Mouse (Mus musculus) ES-Bruce4 (cell line): ENCODE measurements around the gene 2610528J11Rik. TPM values are rescaled to one million over a fixed set of nuclear protein-coding genes. Genes with fewer than 3 reads are reported as not detected.

Experiments used
- H3K27ac ChIP-seq: 2 replicates; pipeline ENCODE4 v1.5.1; 2012; ENCODE audit warnings: low read length, inconsistent platforms; ENCODE audit not compliant: insufficient read depth
- H3K27me3 ChIP-seq: 2 replicates; pipeline ENCODE4 v1.6.1; 2012; ENCODE audit warnings: mild to moderate bottlenecking, low read length, inconsistent platforms; ENCODE audit not compliant: control insufficient read depth, poor library complexity, insufficient read depth, severe bottlenecking
- H3K36me3 ChIP-seq: 2 replicates; pipeline ENCODE4 v1.6.1; 2012; ENCODE audit warnings: inconsistent platforms, mild to moderate bottlenecking, low read length, moderate library complexity; ENCODE audit not compliant: control insufficient read depth, poor library complexity, insufficient read depth, severe bottlenecking
- H3K4me1 ChIP-seq: one replicate; pipeline ENCODE4 v1.8.1; 2011; ENCODE audit warnings: low read length; ENCODE audit not compliant: control insufficient read depth, insufficient read depth
- H3K4me3 ChIP-seq: 2 replicates; pipeline ENCODE4 v1.5.1; 2011; ENCODE audit warnings: low read depth, mild to moderate bottlenecking, low read length
- H3K9ac ChIP-seq: 2 replicates; pipeline ENCODE4 v1.6.1; 2012; ENCODE audit warnings: low read depth, mild to moderate bottlenecking, inconsistent platforms; ENCODE audit not compliant: poor library complexity, severe bottlenecking
- H3K9me3 ChIP-seq: replicated peaks from 2 replicates; pipeline ENCODE4 v1.6.1; 2012; ENCODE audit warnings: mild to moderate bottlenecking, low read length, inconsistent platforms; ENCODE audit not compliant: control insufficient read depth, poor library complexity, insufficient read depth, severe bottlenecking
- CTCF ChIP-seq: IDR thresholded peaks from one replicate; pipeline ENCODE4 v1.8.1; 2011; ENCODE audit warnings: low read depth, low read length
- EP300 ChIP-seq: IDR thresholded peaks from 2 replicates; pipeline ENCODE4 v1.6.1; 2011; ENCODE audit warnings: low read depth, low read length; ENCODE audit not compliant: insufficient read depth
- POLR2A ChIP-seq: IDR thresholded peaks from one replicate; pipeline ENCODE4 v1.8.1; 2011; ENCODE audit warnings: low read length; ENCODE audit not compliant: insufficient read depth
- polyA plus RNA-seq: library from polyadenylated mRNA; stranded (reverse); fragments of >200 nt; gene quantifications from 2 replicates; pipeline ENCODE4 v1.2.4, GENCODE M21; 2011; ENCODE audit warnings: low read depth; ENCODE audit not compliant: missing spikeins, insufficient read depth, insufficient read length

2610528J11Rik gene
- polyA plus RNA-seq, 1 experiment = 19.5 TPM

DNA sequence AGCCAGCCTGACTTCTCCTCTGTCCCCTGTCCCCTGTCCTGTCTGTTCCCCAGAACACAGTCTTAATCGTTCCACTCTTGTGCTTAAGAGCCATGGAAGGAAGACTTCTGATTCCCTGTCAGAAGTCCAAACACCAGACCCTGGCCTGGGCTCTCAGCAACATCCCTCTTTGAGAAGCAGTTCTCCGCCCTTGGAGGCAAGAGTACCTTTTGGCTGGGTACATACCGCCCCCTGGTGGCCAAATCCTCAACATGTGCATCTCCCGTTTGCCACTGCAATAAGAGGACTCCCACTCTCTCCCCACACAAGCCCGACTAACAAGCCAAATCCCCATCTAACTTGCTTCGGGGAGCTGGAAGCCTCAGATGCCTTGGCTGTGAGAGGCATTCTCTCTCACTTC is 49.3 kb downstream of the 2610528J11Rik start:
- no peak overlapping the region for H3K27ac ChIP-seq
- H3K27me3 ChIP-seq = no peaks in the 10 kb centered on the region
- H3K4me1 ChIP-seq = no peaks in the 10 kb centered on the region
- no peaks in the 10 kb centered on the region for H3K9me3 ChIP-seq
- no peaks in the 10 kb centered on the region for H3K36me3 ChIP-seq
- no peak overlapping the region for H3K4me3 ChIP-seq
- H3K9ac ChIP-seq = no peak overlapping the region
- TF ChIP-seq POLR2A = no peak
- no peak for TF ChIP-seq EP300
- peak; percentile 95 for TF ChIP-seq CTCF

DNA sequence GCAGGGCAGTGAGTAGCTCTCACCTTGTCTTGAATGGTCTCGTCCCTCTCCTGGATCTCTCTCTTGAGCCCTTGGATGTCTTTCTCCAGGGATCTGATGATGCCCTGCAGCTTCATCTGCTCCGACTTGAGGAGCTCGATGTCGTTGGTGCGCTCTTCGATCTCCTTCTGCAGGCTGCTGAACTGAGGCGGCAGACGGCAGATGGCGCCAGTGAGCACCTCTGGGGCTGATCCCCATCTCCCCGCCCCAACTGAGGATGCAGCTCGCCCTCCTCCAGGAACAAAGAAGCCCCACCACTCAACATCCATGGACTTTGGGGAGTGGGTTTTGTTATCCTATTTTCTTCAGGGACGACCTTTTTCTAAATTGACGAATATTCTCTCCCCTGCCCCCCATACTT is 52.5 kb downstream of the 2610528J11Rik start:
- no peaks in the 10 kb centered on the region for H3K36me3 ChIP-seq

More for the DNA sequence above, 52.5 kb downstream of the 2610528J11Rik start:
- Histone ChIP-seq H3K27me3 (no peaks in the 10 kb centered on the region), H3K4me1 (peaks cover 2% of the 10 kb centered on the region), H3K4me3 (no peak overlapping the region), H3K9me3 (no peaks in the 10 kb centered on the region), H3K9ac (no peak overlapping the region), H3K27ac (no peak overlapping the region)
- peak; percentile 92 for TF ChIP-seq CTCF
- TF ChIP-seq EP300 = no peak

Other genes with a start within 250 kb of the 2610528J11Rik start
- gene Ptprf, start 235.6 kb upstream of the 2610528J11Rik start, polyA plus RNA-seq = 194 and 216 TPM in 2 replicates
- 16.0 and 17.2 TPM in 2 replicates for gene Szt2, start 117.7 kb upstream of the 2610528J11Rik start, polyA plus RNA-seq
- gene Med8, start 117.7 kb upstream of the 2610528J11Rik start, polyA plus RNA-seq = 76.1 and 87.3 TPM in 2 replicates
- gene Elovl1, start 98.9 kb upstream of the 2610528J11Rik start, polyA plus RNA-seq = 53.5 and 63.2 TPM in 2 replicates
- 216 and 224 TPM in 2 replicates for gene Cdc20, start 89.6 kb upstream of the 2610528J11Rik start, polyA plus RNA-seq
- not detected in 2 replicates for gene Mpl, start 69.5 kb upstream of the 2610528J11Rik start, polyA plus RNA-seq
- gene Tie1, start 36.9 kb upstream of the 2610528J11Rik start, polyA plus RNA-seq = 0.19 and 0.26 TPM in 2 replicates
- gene Tmem125, start 17.0 kb downstream of the 2610528J11Rik start, polyA plus RNA-seq = 9.7 and 11.9 TPM in 2 replicates
- gene Cfap57, start 93.8 kb downstream of the 2610528J11Rik start, polyA plus RNA-seq = not detected in 2 replicates
- 126 and 137 TPM in 2 replicates for gene Ebna1bp2, start 93.8 kb downstream of the 2610528J11Rik start, polyA plus RNA-seq
- gene Olfr62, start 132.0 kb downstream of the 2610528J11Rik start, polyA plus RNA-seq = not detected in 2 replicates
- gene Olfr1342, start 165.8 kb downstream of the 2610528J11Rik start, polyA plus RNA-seq = 0.27 and 0.40 TPM in 2 replicates
- gene Olfr1341, start 176.5 kb downstream of the 2610528J11Rik start, polyA plus RNA-seq = not detected in 2 replicates
- gene Olfr1340, start 193.1 kb downstream of the 2610528J11Rik start, polyA plus RNA-seq = not detected in 2 replicates
- gene Olfr1339, start 205.2 kb downstream of the 2610528J11Rik start, polyA plus RNA-seq = not detected in 2 replicates
- gene Olfr1338, start 231.7 kb downstream of the 2610528J11Rik start, polyA plus RNA-seq = not detected in 2 replicates